Mouse (Mus musculus) spleen, adult 2 months (tissue): ENCODE measurements around the gene Impad1.

Experiments used
- CTCF ChIP-seq: fragments of 200-500 bp; IDR thresholded peaks from 2 replicates; pipeline ENCODE4 v1.5.1; 2011; ENCODE audit warnings: mild to moderate bottlenecking, inconsistent platforms; ENCODE audit not compliant: insufficient read depth, insufficient read length, insufficient replicate concordance; ENCODE audit errors: extremely low read depth
- POLR2A ChIP-seq: fragments of 200-500 bp; IDR thresholded peaks from 2 replicates; pipeline ENCODE4 v1.6.1; 2011; ENCODE audit warnings: low read depth, low read length, inconsistent platforms

DNA sequence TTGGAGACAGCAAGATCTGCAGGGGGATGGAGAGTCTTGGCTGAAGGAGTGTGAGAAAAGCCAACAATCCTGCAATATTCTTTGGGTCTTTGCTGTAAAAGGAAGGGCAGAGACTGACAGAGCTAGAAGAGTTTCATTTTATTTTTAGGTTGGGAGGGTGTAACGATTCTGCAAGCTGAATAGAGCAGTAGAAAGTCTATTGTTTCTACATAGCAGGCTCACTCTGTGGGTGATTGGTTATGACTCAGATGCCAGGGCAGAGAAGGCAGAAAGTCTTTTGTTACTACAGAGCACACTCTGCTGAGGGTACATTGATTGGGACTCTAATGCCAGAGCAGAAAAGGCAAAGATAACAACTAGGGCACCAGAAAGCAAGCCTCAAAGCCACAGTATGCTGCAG lies 47.0 kb upstream of the Impad1 start:
- no peak for TF ChIP-seq CTCF
- no peak for TF ChIP-seq POLR2A
